In genomic region chr2:132030418-132031363, GRCm38 (mm10) we compare ENCODE assay signal across 8 mouse cellular contexts. TPM values are rescaled to one million over a fixed set of nuclear protein-coding genes. Genes with fewer than 3 reads are reported as not detected.
DNase-seq lines count a peak whose midpoint lies in the region; ATAC-seq and TF ChIP-seq lines count a peak whose summit lies in the region.

No protein-coding gene starts in this region.

- WGBS in forebrain, embryonic 11.5 days: 5% methylated on average over 23 of the region's 23 CpGs
- 22% methylated on average over 23 of the region's 23 CpGs for WGBS in intestine, embryonic 15.5 days

- intact Hi-C loops in heart, postnatal 25 days (cut with DNase I): no loop called here

- no peak overlapping the region for H3K27ac ChIP-seq in ES-E14 (ENCODE audit: insufficient read depth, low read depth, low read length, poor library complexity, severe bottlenecking)
- peak overlapping the region; percentile 82 for H3K27ac ChIP-seq in forebrain, embryonic 11.5 days (ENCODE audit: low read depth, low read length)
- peak overlapping the region; percentile 66 for H3K27ac ChIP-seq in intestine, embryonic 15.5 days

- peak overlapping the region; percentile 71 to 97 for H3K4me3 ChIP-seq in ES-E14 (ENCODE audit: insufficient read depth in 1 of 2, low read depth in 1 of 2, low read length in 2 of 2, poor library complexity in 1 of 2, severe bottlenecking in 1 of 2)
- peak overlapping the region; percentile 53 for H3K4me3 ChIP-seq in forebrain, embryonic 11.5 days (ENCODE audit: low read depth, low read length)
- H3K4me3 ChIP-seq in intestine, embryonic 15.5 days (replicated peaks): peak overlapping the region; percentile 57

- peak; percentile 92 for DNase-seq in heart, adult 11 months
- no peak for DNase-seq in heart, postnatal 25 days (ENCODE audit: low spot score)
- DNase-seq in ES-E14 (ENCODE audit: low read depth, low spot score): no peak
- peak; percentile 60 for DNase-seq in forebrain, embryonic 11.5 days (ENCODE audit: low spot score)
- DNase-seq in mesoderm, embryonic 11.5 days (ENCODE audit: low read depth, low spot score): peak; percentile 41
- no peak for DNase-seq in urinary bladder, postnatal 14 days (ENCODE audit: low spot score)

- H3K9ac ChIP-seq in ES-E14 (ENCODE audit: insufficient read depth, low read depth, low read length, poor library complexity, severe bottlenecking): peak overlapping the region; percentile 68
- H3K9ac ChIP-seq in forebrain, embryonic 11.5 days (ENCODE audit: low read length): peak overlapping the region; percentile 73
- H3K9ac ChIP-seq in intestine, embryonic 15.5 days: peak overlapping the region; percentile 41

- H3K36me3 ChIP-seq in ES-E14 (ENCODE audit: control insufficient read depth, insufficient read depth, low read length, poor library complexity, severe bottlenecking): no peaks in the 10 kb centered on the region
- H3K36me3 ChIP-seq in forebrain, embryonic 11.5 days (ENCODE audit: control insufficient read depth, insufficient read depth, low read length): no peaks in the 10 kb centered on the region
- H3K36me3 ChIP-seq in intestine, embryonic 15.5 days: no peaks in the 10 kb centered on the region

- no peaks in the 10 kb centered on the region for H3K9me3 ChIP-seq in ES-E14 (ENCODE audit: control insufficient read depth, insufficient read depth, low read depth, low read length)
- H3K9me3 ChIP-seq in forebrain, embryonic 11.5 days (ENCODE audit: control insufficient read depth, low read length): no peaks in the 10 kb centered on the region
- H3K9me3 ChIP-seq in intestine, embryonic 15.5 days: no peaks in the 10 kb centered on the region

- ATAC-seq in forebrain, embryonic 11.5 days (replicated peaks; ENCODE audit: low FRiP score): peak; percentile 28
- ATAC-seq in intestine, embryonic 15.5 days: peak; percentile 27
- ATAC-seq in megakaryocyte progenitor cell, adult 5-6 weeks (replicated peaks; ENCODE audit: poor library complexity): no peak

- H3K4me2 ChIP-seq in forebrain, embryonic 11.5 days (ENCODE audit: low read depth, low read length, severe bottlenecking): peak overlapping the region; percentile 94
- peak overlapping the region; percentile 98 for H3K4me2 ChIP-seq in intestine, embryonic 15.5 days (replicated peaks)

- peaks cover 4 to 13% of the 10 kb centered on the region in 2 experiments; a peak in 2 of 4 replicates for H3K4me1 ChIP-seq in ES-E14 (ENCODE audit: control insufficient read depth in 2 of 2, insufficient read depth in 2 of 2, low read length in 2 of 2, poor library complexity in 1 of 2)
- H3K4me1 ChIP-seq in forebrain, embryonic 11.5 days (replicated peaks; ENCODE audit: control insufficient read depth, insufficient read depth, low read length): peaks cover 9% of the 10 kb centered on the region
- peaks cover 23% of the 10 kb centered on the region for H3K4me1 ChIP-seq in intestine, embryonic 15.5 days (replicated peaks)

- peaks cover 4% of the 10 kb centered on the region; the same call in 1 of the 2 replicates for H3K27me3 ChIP-seq in forebrain, embryonic 11.5 days (ENCODE audit: control insufficient read depth, insufficient read depth, low read length)
- peaks cover 20% of the 10 kb centered on the region for H3K27me3 ChIP-seq in intestine, embryonic 15.5 days (replicated peaks)

- in situ Hi-C loops in ES-E14 (cut with MboI; ENCODE audit: low sequenced_read_pairs in 2 of 2, unreplicated experiment in 2 of 2): no loop called here

TF ChIP-seq in ES-E14, 5 proteins besides CTCF, POLR2A, EP300 and RAD21:
- no peak for TF ChIP-seq ZC3H11A (IDR thresholded peaks at IDR 0.05; ENCODE audit: borderline replicate concordance, low read depth, low read length)
TF ChIP-seq in ES-E14: peak in this region for 0.

RNA-seq across cellular contexts. Expression of gene Rassf2, which starts 0.6 kb away (rescaled TPM):
- total RNA-seq in heart, postnatal 25 days (2021): 10 to 100 TPM in 1 of 2 experiments, 1 to 10 TPM in 1; 8.2 to 10.4 TPM
- 2.2 and 3.2 TPM in 2 replicates for total RNA-seq in ES-E14 (2012; rRNA removed)
- polyA plus RNA-seq in forebrain, embryonic 11.5 days (2014; fragmentation: Nextera tagmentation; extraction: Ambion mirVana): 35.3 and 36.3 TPM in 2 replicates
- 7.6 and 8.0 TPM in 2 replicates for polyA plus RNA-seq in intestine, embryonic 15.5 days (2015; fragmentation: Nextera tagmentation; extraction: Ambion mirVana)
- 32.9 and 42.8 TPM in 2 replicates for total RNA-seq in megakaryocyte progenitor cell, adult 5-6 weeks (2015)
- 65.5 and 71.5 TPM in 2 replicates for total RNA-seq in megakaryocyte progenitor cell, adult 5-6 weeks (2017)

Comparison
In these comparisons a context has a peak if more than half of its experiments do, and no peak if none do; other contexts are left out.
1. DNase-seq: peak in heart, adult 11 months (single experiment), forebrain, embryonic 11.5 days (single experiment) and mesoderm, embryonic 11.5 days (single experiment); none in heart, postnatal 25 days (single experiment), ES-E14 (single experiment) and urinary bladder, postnatal 14 days (single experiment).
2. Peak in every context shown above with its lines, with median percentiles within 50 percentile points of each other: H3K4me3 ChIP-seq and H3K9ac ChIP-seq.